Mouse (Mus musculus): ENCODE measurements around the gene H2-DMa.

DNA sequence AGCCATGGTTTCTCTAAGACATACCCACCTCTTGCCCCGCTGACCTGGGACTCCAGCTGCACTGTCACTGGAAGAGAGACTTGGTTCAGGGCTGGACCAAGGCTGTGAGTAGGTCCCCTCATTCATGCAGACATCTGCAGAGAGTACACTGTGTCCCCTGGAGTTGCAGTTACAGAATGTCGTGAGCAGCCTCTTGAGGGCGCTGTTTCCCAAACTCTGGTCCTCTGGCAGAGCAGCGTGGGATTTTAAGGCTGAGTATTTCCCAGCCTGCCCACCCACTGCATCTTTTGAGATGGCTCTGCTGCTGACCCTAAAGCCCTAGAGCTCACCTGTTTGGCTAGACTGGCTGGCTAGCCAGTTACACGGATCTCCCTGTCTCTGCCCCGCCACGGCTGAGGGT, 28.4 kb upstream of the H2-DMa start:
- TF ChIP-seq GATA1 (IDR thresholded peaks at IDR 0.05; ENCODE audit: borderline replicate concordance, low read length) (no peak), FLI1 (IDR thresholded peaks at IDR 0.05; ENCODE audit: low read length) (no peak)

Measured in megakaryocyte, embryonic 14.5 days (primary cell).